Comparison of ENCODE assay signal across 8 mouse cellular contexts in genomic region chr6:136553767-136554569, GRCm38 (mm10). TPM values are rescaled to one million over a fixed set of nuclear protein-coding genes. Genes with fewer than 3 reads are reported as not detected.
A peak's percentile ranks its signal among the peaks of the same experiment; 100 is the strongest.
DNase-seq lines count a peak whose midpoint lies in the region; ATAC-seq lines count a peak whose summit lies in the region.

No protein-coding gene starts in this region.

- H3K36me3 ChIP-seq in embryonic facial prominence, embryonic 11.5 days (replicated peaks; ENCODE audit: control insufficient read depth, insufficient read depth, low read depth, low read length): no peaks in the 10 kb centered on the region
- H3K36me3 ChIP-seq in heart, embryonic 16.5 days (ENCODE audit: control insufficient read depth, insufficient read depth): 0 out of 2 replicates have a peak, but pooled peaks cover 4% of the 10 kb centered on the region
- peaks cover 12% of the 10 kb centered on the region for H3K36me3 ChIP-seq in limb, embryonic 10.5 days
- no peaks in the 10 kb centered on the region for H3K36me3 ChIP-seq in midbrain, embryonic 11.5 days (ENCODE audit: control insufficient read depth, insufficient read depth, low read length)

- H3K9ac ChIP-seq in embryonic facial prominence, embryonic 11.5 days (replicated peaks; ENCODE audit: low read length): no peak overlapping the region
- H3K9ac ChIP-seq in heart, embryonic 16.5 days (ENCODE audit: low read length): no peak overlapping the region
- no peak overlapping the region; the same call in 1 of the 2 replicates for H3K9ac ChIP-seq in midbrain, embryonic 11.5 days (ENCODE audit: low read length)

- H3K4me3 ChIP-seq in embryonic facial prominence, embryonic 11.5 days (ENCODE audit: low read depth, low read length): no peak overlapping the region
- no peak overlapping the region for H3K4me3 ChIP-seq in heart, embryonic 16.5 days (ENCODE audit: low read length)
- no peak overlapping the region for H3K4me3 ChIP-seq in limb, embryonic 10.5 days
- H3K4me3 ChIP-seq in midbrain, embryonic 11.5 days (ENCODE audit: low read depth, low read length): no peak overlapping the region

- no peaks in the 10 kb centered on the region for H3K27me3 ChIP-seq in embryonic facial prominence, embryonic 11.5 days (ENCODE audit: control insufficient read depth, insufficient read depth, low read length)
- no peaks in the 10 kb centered on the region for H3K27me3 ChIP-seq in heart, embryonic 16.5 days (ENCODE audit: control insufficient read depth, insufficient read depth, low read length)
- no peaks in the 10 kb centered on the region for H3K27me3 ChIP-seq in limb, embryonic 10.5 days (ENCODE audit: low read depth, poor library complexity, severe bottlenecking)
- no peaks in the 10 kb centered on the region for H3K27me3 ChIP-seq in midbrain, embryonic 11.5 days (ENCODE audit: control insufficient read depth, insufficient read depth, low read length)

- intact Hi-C loops in heart, postnatal 36 days (cut with DNase I): loop anchor here (2.0 kb wide), 1 partner anchor 35 kb away; no protein-coding TSS in a partner anchor

- H3K4me1 ChIP-seq in embryonic facial prominence, embryonic 11.5 days (ENCODE audit: control insufficient read depth, insufficient read depth, low read length): no peaks in the 10 kb centered on the region
- peaks cover 16% of the 10 kb centered on the region for H3K4me1 ChIP-seq in heart, embryonic 16.5 days (ENCODE audit: control insufficient read depth, insufficient read depth, low read length)
- H3K4me1 ChIP-seq in limb, embryonic 10.5 days: peaks cover 3% of the 10 kb centered on the region
- H3K4me1 ChIP-seq in midbrain, embryonic 11.5 days (ENCODE audit: control insufficient read depth, insufficient read depth, low read length): peaks cover under 1% of the 10 kb centered on the region; the same call in 1 of the 2 replicates

- no peak overlapping the region for H3K4me2 ChIP-seq in embryonic facial prominence, embryonic 11.5 days (ENCODE audit: low read depth, low read length)
- peak overlapping the region; percentile 37 for H3K4me2 ChIP-seq in heart, embryonic 16.5 days (ENCODE audit: low read depth, low read length)
- H3K4me2 ChIP-seq in midbrain, embryonic 11.5 days: 0 out of 2 replicates have a peak overlapping the region, but pooled peaks have one; percentile 15

- H3K27ac ChIP-seq in embryonic facial prominence, embryonic 11.5 days (replicated peaks; ENCODE audit: low read depth, low read length): peak overlapping the region; percentile 47; the same call in 1 of the 2 replicates
- peak overlapping the region; percentile 82 for H3K27ac ChIP-seq in heart, embryonic 16.5 days (ENCODE audit: low read length)
- H3K27ac ChIP-seq in limb, embryonic 10.5 days: peak overlapping the region; percentile 77
- peak overlapping the region; percentile 58 for H3K27ac ChIP-seq in midbrain, embryonic 11.5 days (ENCODE audit: low read depth, low read length)

- WGBS in embryonic facial prominence, embryonic 11.5 days: 35% methylated on average over 11 of the region's 11 CpGs
- WGBS in heart, embryonic 16.5 days: 34% methylated on average over 11 of the region's 11 CpGs
- WGBS in limb, embryonic 10.5 days: 44% methylated on average over 11 of the region's 11 CpGs
- WGBS in midbrain, embryonic 11.5 days: 40% methylated on average over 11 of the region's 11 CpGs

- peak; percentile 63 to 78 for DNase-seq in heart, adult 18-20 months
- no peak for DNase-seq in heart, postnatal 36 days
- DNase-seq in Muller cell, postnatal 12 days (ENCODE audit: inconsistent ontology term): peak; percentile 42
- DNase-seq in embryonic facial prominence, embryonic 11.5 days (ENCODE audit: low spot score): peak; percentile 84
- DNase-seq in limb, embryonic 10.5 days (ENCODE audit: low spot score): no peak
- no peak for DNase-seq in midbrain, embryonic 11.5 days (ENCODE audit: low spot score, missing footprints)
- peak; percentile 89 for DNase-seq in thymus, postnatal 0 days (ENCODE audit: low spot score)

- ATAC-seq in embryonic facial prominence, embryonic 11.5 days (replicated peaks; ENCODE audit: insufficient number of reproducible peaks, low FRiP score, low TSS enrichment, low read depth): peak; percentile 74
- ATAC-seq in heart, embryonic 16.5 days (replicated peaks; ENCODE audit: extremely low read depth, insufficient read depth, low FRiP score): peak; percentile 79
- peak; percentile 75 for ATAC-seq in midbrain, embryonic 11.5 days (ENCODE audit: low FRiP score)

- no peaks in the 10 kb centered on the region for H3K9me3 ChIP-seq in embryonic facial prominence, embryonic 11.5 days (replicated peaks; ENCODE audit: control insufficient read depth, low read length)
- no peaks in the 10 kb centered on the region for H3K9me3 ChIP-seq in heart, embryonic 16.5 days (replicated peaks; ENCODE audit: control insufficient read depth, low read length)
- H3K9me3 ChIP-seq in limb, embryonic 10.5 days (replicated peaks): no peaks in the 10 kb centered on the region
- H3K9me3 ChIP-seq in midbrain, embryonic 11.5 days (ENCODE audit: control insufficient read depth, low read length): no peaks in the 10 kb centered on the region

RNA-seq across cellular contexts. Expression of gene Atf7ip, which starts 48.0 kb away (rescaled TPM):
- total RNA-seq in heart, adult 18-20 months (2021): 10 to 100 TPM; 59.7 to 88.7 TPM
- total RNA-seq in heart, postnatal 36 days (2021): 10 to 100 TPM; 78.1 to 88.5 TPM
- polyA plus RNA-seq in embryonic facial prominence, embryonic 11.5 days (2014; fragmentation: Nextera tagmentation; extraction: Ambion mirVana): 41.1 and 43.5 TPM in 2 replicates
- 27.9 and 31.4 TPM in 2 replicates for polyA plus RNA-seq in heart, embryonic 16.5 days (2015; fragmentation: Nextera tagmentation; extraction: Ambion mirVana)
- polyA plus RNA-seq in limb, embryonic 10.5 days (2016; fragmentation: Nextera tagmentation; extraction: Ambion mirVana): 40.0 and 49.9 TPM in 2 replicates
- 43.4 and 46.8 TPM in 2 replicates for polyA plus RNA-seq in midbrain, embryonic 11.5 days (2014; fragmentation: Nextera tagmentation; extraction: Ambion mirVana)
- polyA plus RNA-seq in thymus, postnatal 0 days (2015; fragmentation: Nextera tagmentation; extraction: Ambion mirVana): 26.5 and 28.5 TPM in 2 replicates

Comparison
In these comparisons a context has a peak if more than half of its experiments do, and no peak if none do; other contexts are left out.
1. DNase-seq: peak in heart, adult 18-20 months (2 of 2), Muller cell, postnatal 12 days (single experiment), embryonic facial prominence, embryonic 11.5 days (single experiment) and thymus, postnatal 0 days (single experiment); none in heart, postnatal 36 days (0 of 2), limb, embryonic 10.5 days (single experiment) and midbrain, embryonic 11.5 days (single experiment).
2. Peak in every context shown above with its lines, with median percentiles within 50 percentile points of each other: ATAC-seq and H3K27ac ChIP-seq.